Mouse (Mus musculus): ENCODE results near the gene Zwilch.
A peak's percentile ranks its signal among the peaks of the same experiment; 100 is the strongest.
"Not testable (repeated sequence)": the region's sequence is repeated elsewhere in the genome, so short reads cannot be mapped to it uniquely, and the experiment has no call there.

Gene Zwilch

GRCm38 (mm10) chr9:64172816-64173665 lies at the start of gene Zwilch, which contains the start of gene Rpl4:
TSS of gene Zwilch (minus strand) at chr9:64173104.
TSS of gene Rpl4 (plus strand) at chr9:64173375.
- peak; percentile 89 for DNase-seq

- DNase-seq = no peak
Observed at GRCm38 (mm10) chr9:64222098-64222497, 49.2 kb upstream of the Zwilch start.

- DNase-seq = no peak
Observed at GRCm38 (mm10) chr9:64221480-64221879, 48.6 kb upstream of the Zwilch start.

GRCm38 (mm10) chr9:64220603-64221002 lies 47.7 kb upstream of the Zwilch start:
- DNase-seq = no peak

- DNase-seq = no peak
Observed at GRCm38 (mm10) chr9:64219772-64220420, 47.0 kb upstream of the Zwilch start.

GRCm38 (mm10) chr9:64219305-64219704 lies 46.4 kb upstream of the Zwilch start:
- DNase-seq = no peak

GRCm38 (mm10) chr9:64217887-64218286 lies 45.0 kb upstream of the Zwilch start:
- DNase-seq = no peak

- DNase-seq = no peak
Observed at GRCm38 (mm10) chr9:64216641-64217040, 43.7 kb upstream of the Zwilch start.

- peak; percentile 15 for DNase-seq
Observed at GRCm38 (mm10) chr9:64216090-64216489, 43.2 kb upstream of the Zwilch start.

GRCm38 (mm10) chr9:64214452-64214851 lies 41.5 kb upstream of the Zwilch start:
- DNase-seq = no peak

- no peak for DNase-seq
Observed at GRCm38 (mm10) chr9:64207509-64208084, 34.7 kb upstream of the Zwilch start.

- DNase-seq = no peak
Observed at GRCm38 (mm10) chr9:64202866-64203265, 30.0 kb upstream of the Zwilch start.

- no peak for DNase-seq
Observed at GRCm38 (mm10) chr9:64202331-64202730, 29.4 kb upstream of the Zwilch start.

- no peak for DNase-seq
Observed at GRCm38 (mm10) chr9:64199897-64200296, 27.0 kb upstream of the Zwilch start.

- not testable (repeated sequence) for DNase-seq
Observed at GRCm38 (mm10) chr9:64198763-64199418, 26.0 kb upstream of the Zwilch start.

- DNase-seq = no peak
Observed at GRCm38 (mm10) chr9:64198068-64198762, 25.3 kb upstream of the Zwilch start.

- DNase-seq = no peak
Observed at GRCm38 (mm10) chr9:64197524-64197923, 24.6 kb upstream of the Zwilch start.

GRCm38 (mm10) chr9:64195554-64195953 lies 22.6 kb upstream of the Zwilch start:
- DNase-seq = no peak

- DNase-seq = no peak
Observed at GRCm38 (mm10) chr9:64193879-64194278, 21.0 kb upstream of the Zwilch start.

GRCm38 (mm10) chr9:64184166-64184840 lies 11.4 kb upstream of the Zwilch start:
- DNase-seq = no peak

GRCm38 (mm10) chr9:64183295-64183694 lies 10.4 kb upstream of the Zwilch start:
- DNase-seq = not testable (repeated sequence)
